Mouse (Mus musculus) ovary, postnatal 36 days (tissue): ENCODE measurements around the gene Tmem171.

Experiments
- DNase-seq: peaks from one replicate; pipeline ENCODE4 v3.0.0; 2022; ENCODE audit warnings: low spot score, mixed read lengths

Tmem171 gene

DNA sequence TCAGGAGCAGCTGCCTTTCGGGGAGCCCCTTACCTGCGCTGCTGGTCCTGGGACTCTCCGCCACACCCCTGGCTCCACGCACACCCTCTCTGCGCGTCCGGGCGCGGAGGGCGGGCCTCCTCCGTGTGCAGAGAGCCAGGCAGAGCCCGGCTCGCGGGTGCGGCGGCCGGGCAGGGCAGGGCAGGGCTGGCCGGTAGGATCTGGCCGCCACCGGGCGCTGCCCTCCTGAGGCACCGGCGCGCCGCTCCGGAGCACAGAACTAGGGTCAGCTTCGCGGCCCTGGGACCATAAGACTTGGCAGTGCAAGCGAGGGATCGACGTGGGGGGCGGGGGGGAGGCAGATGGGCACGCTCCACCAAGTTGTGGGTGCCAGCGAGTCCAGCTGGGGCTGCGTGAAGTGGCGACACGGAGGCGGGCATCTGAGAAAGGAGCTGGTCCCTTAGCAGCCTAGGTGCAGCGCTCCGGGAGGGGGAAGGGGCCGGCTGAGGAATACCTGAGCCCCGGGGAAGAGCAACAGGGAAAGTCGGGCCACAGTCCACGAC lies at the start of gene Tmem171:
Gene Tmem171 (minus strand): TSS at position 62 of the 542 bp plus-strand sequence.
- peak; percentile 49 for DNase-seq

DNA sequence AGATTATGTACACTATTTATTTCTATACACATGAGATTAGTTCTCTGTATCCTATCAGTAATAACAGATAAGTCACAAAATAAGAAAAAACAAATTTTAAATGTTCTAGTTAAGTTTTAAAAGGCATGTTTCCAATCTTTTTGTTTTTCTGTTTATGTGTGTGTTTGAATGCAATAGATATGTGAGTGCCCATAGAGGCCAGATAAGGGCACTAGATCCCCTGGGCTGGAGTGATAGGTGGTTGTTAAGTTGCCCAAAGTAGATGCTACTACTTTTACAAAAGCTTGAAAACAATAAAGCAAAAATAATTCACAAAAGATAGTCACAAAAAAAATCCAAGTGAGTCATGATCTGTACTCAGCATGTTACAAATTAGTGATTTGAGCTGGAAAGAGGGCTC lies 49.2 kb upstream of the Tmem171 start:
- no peak for DNase-seq

DNA sequence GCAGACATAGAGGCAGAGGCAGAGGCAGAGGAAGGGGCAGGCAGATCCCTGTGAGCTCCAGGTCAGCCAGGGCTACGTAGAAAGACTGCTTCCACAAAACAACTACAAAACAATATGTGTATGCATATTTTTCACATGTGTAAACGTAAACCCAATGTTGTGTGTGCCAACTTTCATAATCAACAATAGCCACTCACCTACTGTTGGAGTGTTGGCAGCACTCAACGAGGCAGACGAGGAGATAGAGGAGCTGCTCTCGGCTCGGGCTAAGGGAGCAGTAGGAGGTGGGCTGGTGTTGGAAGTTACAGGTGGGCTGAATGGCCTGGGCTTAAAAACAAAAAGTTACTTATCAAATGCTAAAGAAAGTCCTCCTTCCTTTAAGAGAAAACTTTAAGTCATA lies 48.6 kb upstream of the Tmem171 start:
- DNase-seq, result no peak

DNA sequence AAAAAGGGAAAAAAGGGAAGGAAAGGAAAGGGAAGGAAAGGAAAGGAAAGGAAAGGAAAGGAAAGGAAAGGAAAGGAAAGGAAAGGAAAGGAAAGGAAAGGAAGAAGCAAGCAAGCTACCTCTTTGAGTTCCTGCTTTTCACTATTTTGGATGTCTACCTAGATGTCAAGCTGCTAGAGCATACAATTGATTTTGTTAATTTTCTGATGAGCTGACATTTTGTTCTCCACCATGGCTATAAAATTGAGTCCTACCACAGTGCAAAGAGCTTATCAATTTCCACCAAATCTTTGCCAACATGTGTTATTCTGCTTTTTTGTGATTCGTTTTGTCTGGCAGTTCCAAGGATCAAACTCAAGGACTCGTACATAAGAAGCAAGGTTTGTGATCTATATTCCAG lies 43.6 kb upstream of the Tmem171 start:
- no peak for DNase-seq

DNA sequence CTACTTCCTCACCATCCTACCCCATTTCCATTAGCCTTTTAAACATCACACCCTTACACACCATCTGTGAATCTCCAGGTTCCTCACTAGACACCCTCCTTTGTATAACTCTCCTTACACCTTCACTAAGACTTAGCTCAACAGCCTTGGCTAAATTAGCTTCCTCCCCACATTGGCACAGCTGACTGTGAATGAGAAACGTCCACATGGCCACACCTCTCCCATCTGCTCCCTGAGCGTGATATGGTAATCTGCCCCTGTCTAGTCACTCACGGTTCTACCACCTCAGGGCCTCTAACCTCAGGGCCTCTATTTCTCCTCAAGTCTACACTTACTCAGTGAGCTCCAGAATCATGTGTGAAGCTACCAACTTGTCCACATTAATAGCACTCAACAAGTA lies 38.7 kb upstream of the Tmem171 start:
- DNase-seq, result no peak

DNA sequence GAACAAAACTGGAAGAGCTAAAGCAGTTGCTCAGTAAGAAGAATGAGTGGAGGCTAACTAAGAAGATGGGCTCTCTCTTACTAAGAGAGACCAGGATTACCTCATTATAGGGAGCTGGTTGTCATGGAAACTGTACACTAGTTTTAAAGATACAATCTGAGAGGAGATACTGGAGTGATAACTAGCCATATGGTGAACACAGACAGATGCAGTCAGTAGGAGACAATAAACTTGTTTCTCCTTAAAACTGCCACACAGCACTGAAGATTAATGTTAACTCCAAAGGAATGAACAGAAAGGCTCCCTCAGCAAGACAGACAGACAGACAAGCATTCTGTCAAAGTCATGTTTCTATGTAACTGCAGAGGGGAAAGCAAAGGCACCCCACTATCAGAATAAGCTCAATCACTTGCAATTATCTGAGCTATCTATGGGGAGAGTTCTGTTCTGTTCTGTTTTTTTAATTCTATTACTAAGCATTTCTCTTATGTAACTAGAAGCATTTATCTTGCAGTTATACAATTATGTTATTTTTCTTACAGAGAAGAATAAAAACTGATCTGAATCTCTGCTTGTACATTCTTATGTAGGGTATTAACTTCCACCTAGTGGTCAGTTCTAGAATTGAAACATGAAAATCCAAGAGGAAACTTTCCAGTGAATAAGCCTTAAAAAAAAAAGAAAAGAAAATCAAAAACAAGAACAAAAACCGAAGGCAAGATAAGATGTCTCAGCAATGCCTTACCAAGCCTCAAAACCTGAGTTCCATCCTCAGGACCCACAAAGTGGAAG lies 34.8 kb upstream of the Tmem171 start:
- no peak for DNase-seq

DNA sequence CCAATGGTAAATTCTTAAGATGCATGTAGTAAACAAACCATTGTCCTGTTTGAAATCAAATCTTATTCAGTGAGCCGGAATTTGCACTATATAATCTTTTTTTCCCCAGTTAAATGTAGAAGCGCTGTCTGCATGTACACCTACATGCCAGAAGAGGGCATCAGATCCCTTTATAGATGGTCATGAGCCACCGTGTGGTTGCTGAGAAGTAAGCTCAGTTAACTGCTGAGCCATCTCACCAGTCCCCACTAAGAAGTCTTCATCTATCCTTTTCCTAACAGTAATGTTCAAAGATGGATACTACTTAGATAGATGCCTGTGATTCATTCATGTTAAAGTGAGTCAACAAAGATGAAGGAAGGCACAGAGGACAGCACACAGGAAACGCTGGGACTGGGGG lies 31.9 kb upstream of the Tmem171 start:
- no peak for DNase-seq

DNA sequence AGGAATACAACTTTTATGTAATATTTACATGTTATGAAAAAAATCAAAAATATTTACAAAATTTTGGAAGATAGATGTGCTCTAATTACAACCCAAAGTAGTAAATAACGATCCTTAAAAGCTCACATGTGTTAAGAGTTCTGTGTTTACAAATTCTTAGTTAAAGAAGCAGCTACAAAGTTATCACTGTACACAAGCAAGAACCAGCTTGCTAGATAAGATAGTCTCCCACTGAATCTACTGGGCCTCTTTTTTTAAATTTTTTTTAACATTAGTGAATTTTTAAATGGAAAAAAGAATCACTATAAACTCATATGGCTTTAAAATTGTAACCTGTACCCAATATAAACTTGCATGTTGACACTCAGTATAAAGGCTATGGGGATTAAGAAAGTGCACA lies 28.8 kb upstream of the Tmem171 start:
- DNase-seq, result no peak

DNA sequence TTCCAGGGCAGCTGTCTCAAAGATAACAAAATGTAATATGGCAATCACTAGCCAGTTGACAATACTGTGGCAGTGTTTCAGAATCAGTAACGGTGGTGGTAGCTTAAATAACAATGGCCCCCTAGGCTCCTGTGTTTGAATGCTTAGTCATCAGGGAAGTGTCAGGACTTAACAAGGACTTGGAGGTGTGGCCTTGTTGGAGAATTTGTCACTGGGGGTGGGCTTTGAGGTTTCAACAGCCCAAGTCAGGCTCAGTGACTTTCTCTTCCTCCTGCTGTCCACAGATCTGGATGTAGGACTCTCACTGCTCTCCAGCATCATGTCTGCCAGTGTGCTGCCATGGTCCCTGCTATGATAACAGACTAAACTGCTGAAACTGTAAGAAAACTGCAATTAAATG lies 27.7 kb upstream of the Tmem171 start:
- no peak for DNase-seq

DNA sequence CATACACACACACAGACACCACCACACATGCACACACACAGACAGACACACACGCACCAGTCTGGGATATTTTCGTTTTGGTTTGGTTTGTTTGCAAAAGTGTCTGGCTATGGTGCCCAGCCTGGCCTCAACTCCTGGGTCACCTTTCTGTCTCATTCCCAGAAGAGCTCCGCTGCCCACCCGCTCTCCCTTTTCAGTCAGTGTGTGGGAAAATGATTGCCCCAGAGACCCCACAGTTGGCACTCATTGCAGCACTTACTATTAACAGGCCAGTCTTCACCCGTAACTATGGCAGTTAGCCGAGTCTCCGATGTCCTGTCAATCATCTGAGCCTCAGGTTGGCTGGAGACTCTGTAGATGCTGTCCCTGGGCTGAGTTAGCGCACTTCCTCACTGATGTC lies 21.5 kb upstream of the Tmem171 start:
- no peak for DNase-seq

DNA sequence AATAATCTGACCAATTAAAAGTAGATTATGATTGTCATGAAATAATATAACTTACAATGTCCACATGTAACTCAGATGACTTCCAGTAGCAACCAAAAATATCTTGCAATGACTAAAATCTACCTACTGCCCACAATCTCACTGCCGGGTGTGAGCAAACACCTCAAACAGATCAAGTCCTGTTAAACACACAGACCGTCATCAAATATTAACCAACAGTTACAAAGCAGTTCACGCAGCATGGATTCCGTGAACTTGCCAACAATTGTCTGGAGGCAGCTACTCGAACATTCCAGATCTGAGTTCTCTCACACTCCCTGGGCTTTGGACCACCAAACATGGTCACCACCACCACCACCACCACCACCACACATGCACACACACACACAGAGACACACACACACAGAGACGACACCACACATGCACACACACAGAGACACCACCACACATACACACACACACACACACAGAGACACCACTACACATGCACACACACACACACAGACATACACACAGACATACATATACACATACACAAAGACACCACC lies 20.9 kb upstream of the Tmem171 start:
- no peak for DNase-seq

DNA sequence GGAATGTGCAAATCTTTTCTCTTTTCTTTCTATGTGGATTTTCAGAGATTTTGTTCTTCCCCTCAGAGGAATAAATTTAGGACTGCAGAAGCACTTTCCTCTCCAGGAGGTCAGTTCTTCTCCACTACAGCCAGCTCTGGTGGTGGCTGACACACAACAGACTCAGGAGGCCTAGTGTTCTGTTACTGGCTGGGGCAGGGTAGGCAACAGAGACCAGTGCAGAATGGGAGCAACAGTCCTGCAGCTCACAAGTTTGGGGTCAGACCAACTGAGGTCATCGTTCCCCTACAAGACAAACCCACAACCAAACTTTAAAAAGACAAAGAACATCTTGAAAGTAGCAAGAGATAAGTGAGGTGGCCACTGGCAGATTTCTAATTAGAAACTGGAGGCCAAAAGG lies 16.0 kb upstream of the Tmem171 start:
- no peak for DNase-seq

DNA sequence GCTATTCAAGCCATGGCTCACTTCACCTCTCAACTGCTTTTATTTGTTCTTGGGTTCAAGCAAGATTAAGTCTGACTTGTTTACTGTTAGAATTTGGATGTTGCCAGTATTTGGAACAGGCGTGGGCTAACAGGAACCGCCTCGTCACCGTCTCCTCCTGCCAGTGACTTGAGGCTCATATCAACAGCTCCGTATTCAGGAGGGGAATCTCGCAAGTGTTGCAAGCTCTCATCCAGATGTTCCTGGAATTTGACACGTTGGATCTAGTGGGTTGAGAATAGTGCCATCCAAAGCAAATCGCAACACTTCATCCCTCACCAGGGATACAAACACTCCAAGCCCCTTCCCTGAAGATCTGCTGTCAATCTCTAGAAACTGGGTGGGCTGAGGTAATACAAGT lies 15.6 kb upstream of the Tmem171 start:
- no peak for DNase-seq

DNA sequence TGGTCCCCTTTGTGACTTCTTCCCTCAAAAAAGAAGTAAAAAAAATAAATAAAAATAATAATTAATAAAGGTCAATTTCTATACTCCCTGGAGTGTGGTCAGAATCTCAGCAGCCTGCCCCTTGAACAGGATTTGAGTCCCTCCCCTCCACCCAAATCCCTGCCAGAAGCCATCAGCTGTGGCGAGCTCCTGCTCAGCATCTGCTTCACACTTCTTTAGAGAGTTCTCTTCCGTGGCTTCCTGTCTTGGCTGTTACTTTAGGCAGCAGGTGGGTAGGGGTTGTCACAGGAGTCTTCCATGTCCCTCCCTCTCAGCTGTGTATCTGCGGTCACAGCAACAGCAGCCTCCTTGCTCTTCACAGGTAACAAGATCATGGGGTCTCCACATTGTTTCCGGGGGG lies 10.9 kb upstream of the Tmem171 start:
- DNase-seq, result no peak

DNA sequence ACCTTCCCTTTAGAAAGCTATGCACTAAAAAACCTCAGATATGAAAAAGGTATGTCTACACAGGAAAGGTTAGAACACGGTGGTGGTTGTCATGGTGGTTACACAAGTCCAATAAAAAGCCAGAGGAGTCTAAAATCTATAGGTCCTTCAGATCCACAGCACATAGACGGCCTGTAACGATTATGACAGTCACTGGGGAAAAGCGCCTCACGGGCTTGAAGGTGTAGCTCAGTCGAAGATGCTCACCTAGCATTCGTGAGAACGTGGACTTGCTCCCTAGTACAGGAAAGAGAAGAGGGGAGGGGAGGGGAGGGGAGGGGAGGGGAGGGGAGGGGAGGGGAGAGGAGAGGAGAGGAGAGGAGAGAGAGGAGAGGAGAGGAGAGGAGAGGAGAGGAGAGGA lies 9.2 kb upstream of the Tmem171 start:
- no peak for DNase-seq

DNA sequence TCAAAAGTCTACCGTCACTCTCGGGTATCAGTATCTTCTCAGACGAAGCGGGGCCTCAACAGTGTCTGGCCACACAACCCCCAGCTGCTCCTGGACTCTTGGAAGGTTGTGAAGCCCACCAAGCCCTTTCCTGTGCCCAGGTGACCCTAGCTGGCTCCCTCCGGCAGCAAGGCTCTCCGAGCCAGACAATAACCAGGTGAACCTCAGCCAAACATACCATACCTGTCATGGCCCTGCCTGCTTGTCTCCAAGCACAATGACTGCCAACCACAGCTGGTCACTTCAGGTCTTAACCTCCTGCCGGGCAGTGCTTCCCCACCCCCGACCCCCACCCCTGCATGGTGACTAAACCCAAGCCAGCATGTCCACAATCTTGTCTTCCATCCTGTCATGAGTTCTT lies 7.7 kb upstream of the Tmem171 start:
- no peak for DNase-seq

DNA sequence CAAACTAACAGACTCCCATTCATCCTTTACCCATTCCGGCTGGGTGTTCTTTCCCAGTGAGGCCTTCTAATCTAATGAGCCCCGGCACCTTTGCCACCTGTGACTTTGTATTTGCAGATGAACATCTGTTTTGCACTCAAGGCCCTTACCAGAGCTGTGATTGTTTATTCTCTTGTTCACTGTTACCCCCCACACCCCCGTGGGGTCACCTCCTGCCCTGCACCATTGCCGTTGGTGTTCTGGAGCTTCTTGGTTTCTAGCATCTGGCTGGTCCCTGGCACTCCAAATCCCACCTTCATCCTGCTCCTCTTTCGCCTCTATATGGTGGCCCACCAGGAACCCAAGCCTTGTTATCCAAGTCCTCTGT lies 6.7 kb upstream of the Tmem171 start:
- no peak for DNase-seq

DNA sequence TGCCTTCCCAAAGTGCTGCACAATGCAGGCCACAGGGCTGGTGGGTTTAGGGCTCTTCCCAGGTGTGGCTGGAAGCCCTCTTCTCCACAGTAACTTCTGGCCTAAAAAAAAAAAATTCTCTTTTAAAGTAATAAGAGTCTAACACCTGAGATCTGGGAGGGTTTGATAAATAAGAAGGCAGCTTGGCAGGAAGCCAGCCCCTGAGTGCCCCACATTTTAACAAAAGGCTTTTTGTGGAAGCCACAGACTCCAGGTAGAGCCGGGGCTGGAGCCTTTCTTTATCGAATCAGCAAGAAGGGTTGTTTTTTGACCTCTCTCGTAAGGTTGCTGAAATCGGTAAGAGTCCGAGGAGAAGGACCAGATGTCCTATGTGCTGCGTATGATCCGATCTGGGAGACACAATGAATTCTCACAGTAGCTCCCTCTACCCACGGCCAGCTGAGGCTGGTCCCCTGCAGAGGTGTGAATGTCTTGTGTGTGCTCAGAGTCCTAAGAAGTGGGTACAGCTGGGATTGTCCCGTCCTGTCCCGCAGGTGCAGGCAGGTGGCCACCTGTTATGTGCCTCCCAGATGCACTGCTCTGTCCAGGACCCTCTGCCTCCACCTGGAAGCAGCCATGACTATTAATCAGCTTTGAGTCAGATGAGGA lies 6.2 kb upstream of the Tmem171 start:
- no peak for DNase-seq

DNA sequence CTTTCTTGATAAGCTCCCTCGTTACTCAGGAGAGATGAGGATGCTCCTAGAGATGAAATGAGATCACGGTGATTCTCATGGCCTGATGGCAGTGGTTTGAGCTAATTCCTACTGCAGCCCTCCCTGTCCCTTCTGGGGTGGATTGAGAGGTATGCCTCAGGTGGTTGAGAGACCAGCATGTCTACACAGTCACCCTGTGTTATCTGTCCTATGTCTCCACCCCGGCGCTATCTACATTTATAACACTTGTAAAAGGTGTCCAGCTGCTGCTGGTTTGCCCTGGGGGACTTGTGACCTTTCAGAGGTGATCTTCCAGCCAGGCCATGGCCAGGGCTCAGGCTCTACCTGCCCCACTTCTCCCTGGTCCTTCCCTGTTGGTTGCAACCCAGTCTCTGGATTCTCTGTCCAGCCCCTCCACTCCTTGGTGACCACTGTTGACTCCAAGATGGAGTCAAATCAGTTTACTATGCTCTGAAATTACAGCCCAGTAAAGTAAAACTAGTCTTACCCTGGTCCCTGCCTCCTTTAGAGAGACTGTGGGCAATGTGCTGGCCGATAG lies 5.4 kb upstream of the Tmem171 start:
- no peak for DNase-seq

DNA sequence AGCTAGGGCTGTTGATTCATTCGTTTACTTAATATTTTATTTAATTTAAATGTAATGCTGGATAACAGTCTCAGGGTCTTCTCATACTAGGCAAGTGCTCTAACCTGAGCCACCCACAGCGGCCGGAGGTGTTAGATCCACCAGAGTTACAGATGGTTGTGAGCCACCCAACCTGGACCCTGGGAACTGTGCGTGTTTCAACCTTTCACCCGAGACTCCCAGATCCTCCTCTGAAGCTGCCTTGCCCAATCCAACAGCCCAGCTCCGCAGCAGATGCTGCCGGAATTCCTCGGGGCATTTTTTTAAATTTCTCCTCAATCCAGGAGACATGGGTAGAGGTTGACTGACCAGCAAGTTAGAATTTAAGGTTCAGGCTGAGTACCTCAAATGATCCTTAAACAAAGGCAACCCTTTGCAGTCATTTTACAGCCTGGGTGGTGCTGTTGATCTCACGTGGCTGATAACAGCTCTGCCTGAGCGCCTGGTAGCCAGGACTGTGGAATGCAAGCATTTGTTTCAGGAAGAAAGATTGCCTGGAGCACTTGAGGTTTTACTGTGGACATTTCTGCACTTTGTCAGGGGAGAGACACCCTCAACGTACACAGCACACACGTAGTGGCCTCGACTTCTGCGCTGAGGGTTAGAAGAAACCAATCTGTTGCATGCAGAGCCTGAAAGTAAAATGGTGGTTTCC lies 4.6 kb upstream of the Tmem171 start:
- no peak for DNase-seq

DNA sequence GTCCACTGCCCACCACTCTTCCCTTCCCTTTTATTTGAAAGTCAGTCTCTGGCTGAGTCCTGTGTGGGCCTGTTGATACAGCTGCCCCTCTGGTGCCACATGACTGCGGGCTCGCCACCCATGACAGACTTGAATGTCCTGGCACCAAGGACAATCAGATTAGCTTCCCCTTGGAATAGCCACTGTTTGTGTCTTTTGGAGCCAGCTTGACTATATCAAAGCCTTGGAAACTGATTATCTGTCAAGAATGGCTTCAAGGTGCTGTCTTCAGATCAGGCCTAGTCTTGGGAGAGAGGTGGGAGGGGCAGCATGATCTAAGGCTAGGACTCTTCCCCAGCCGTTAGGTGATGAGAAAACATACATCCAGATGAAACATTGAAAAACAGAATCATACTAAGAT lies 2.1 kb upstream of the Tmem171 start:
- DNase-seq, result no peak

DNA sequence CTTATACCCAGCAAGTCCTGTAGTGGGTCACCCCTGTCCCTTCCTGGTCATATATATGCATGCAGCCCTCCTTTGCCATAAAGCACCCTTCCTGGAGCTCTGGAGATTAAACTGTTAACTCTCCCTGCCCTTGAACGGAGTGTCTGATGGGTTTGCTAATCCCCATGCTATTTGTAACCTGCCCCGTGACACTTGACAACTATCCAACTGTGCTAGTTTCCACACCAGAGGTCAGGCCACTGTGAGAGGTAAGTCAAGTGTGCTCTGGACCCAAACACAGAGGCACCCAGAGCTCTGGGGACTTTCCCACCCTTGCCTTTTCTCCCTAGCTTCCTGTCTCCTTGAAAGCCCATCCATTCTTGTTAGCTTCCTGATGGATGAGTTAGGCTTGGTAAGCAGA lies 912 bp upstream of the Tmem171 start:
- DNase-seq, result no peak

DNA sequence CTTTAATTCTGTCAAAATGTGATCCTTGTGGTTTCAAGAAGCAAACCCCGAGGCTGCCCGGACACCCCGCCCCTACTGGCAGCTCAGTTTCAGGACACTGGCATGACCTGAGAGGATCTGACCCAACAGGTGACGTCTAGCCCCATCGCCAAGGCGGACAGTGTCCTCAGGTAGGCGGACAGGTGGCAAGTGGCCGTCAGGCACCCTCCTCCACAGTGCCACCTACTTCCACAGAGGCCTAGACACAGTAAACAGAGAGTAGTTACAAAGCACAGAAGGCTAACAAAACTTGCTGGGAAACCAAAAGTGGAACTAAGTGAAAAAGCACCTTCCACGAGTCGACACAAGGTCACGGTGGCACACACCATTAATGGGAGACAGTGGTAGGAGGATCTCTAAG lies 1.3 kb downstream of the Tmem171 start:
- DNase-seq, result no peak
